Mouse (Mus musculus): ENCODE results near the gene Mrpl50.

DNA sequence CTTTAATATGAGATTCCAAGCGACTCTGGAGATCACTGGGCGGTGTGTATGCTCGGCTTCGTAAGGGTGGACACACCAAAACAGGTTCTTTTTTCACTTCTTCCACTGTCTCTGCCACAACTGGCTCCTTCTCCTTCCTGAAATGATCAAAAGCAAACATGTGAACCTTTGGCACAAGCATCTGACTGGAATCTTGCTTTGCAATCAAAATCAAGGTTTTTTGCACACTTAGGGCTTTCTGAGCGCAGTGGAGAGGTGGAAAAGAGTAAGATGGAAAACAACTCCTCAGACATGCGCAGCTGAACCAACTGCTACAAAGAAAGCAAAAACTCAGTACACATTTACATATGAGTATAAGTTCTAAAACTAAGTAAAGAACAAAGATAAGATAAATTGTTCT is 6.5 kb downstream of the Mrpl50 start:
- TF ChIP-seq CTCF (conservative IDR thresholded peaks at IDR 0.05; ENCODE audit: low read length), result no peak
- no peak for TF ChIP-seq POU5F1 (IDR thresholded peaks at IDR 0.05; ENCODE audit: borderline replicate concordance, low read length)
- no peak for TF ChIP-seq NANOG (IDR thresholded peaks at IDR 0.05; ENCODE audit: borderline replicate concordance, low read length)

Data from E14TG2a.4 (cell line).